Mouse (Mus musculus): ENCODE results near the gene Arf1. TPM values are rescaled to one million over a fixed set of nuclear protein-coding genes. Genes with fewer than 3 reads are reported as not detected.
A peak's percentile ranks its signal among the peaks of the same experiment; 100 is the strongest.

Gene Arf1
- polyA plus RNA-seq, 1 experiment = 885 TPM

- no peaks in the 10 kb centered on the region for H3K36me3 ChIP-seq (ENCODE audit: control insufficient read depth, insufficient read depth, low read length)
- H3K4me1 ChIP-seq (ENCODE audit: control insufficient read depth, insufficient read depth, insufficient read length, low read length) = peaks cover 11% of the 10 kb centered on the region
- H3K4me3 ChIP-seq (ENCODE audit: low read depth, low read length) = peak within 1 kb of the TSS; percentile 90
- H3K27ac ChIP-seq (ENCODE audit: insufficient read depth, low read depth, low read length) = peak within 1 kb of the TSS; percentile 97
- H3K27me3 ChIP-seq (ENCODE audit: control insufficient read depth, insufficient read depth, low read length) = no peaks in the 10 kb centered on the region
- no peak for TF ChIP-seq POLR2A (IDR thresholded peaks at IDR 0.05; ENCODE audit: low read depth, low read length)
- no peak for TF ChIP-seq CTCF (IDR thresholded peaks at IDR 0.05; ENCODE audit: extremely low read depth, insufficient read length, insufficient replicate concordance, low read depth, low read length)
- 4% methylated on average over 16 of the region's 16 CpGs for WGBS
These were observed 36.0 kb downstream of the Arf1 start, which contains the start of gene Guk1 for GRCm38 (mm10) chr11:59192059-59192386. Gene Guk1 (minus strand): TSS chr11:59192212.

GRCm38 (mm10) chr11:59191231-59192058, 36.6 kb downstream of the Arf1 start:
- Histone ChIP-seq H3K4me3 (ENCODE audit: low read depth, low read length) (peak overlapping the region; percentile 90), H3K27me3 (ENCODE audit: control insufficient read depth, insufficient read depth, low read length) (no peaks in the 10 kb centered on the region), H3K36me3 (ENCODE audit: control insufficient read depth, insufficient read depth, low read length) (peaks cover 2% of the 10 kb centered on the region), H3K27ac (ENCODE audit: insufficient read depth, low read depth, low read length) (peak overlapping the region; percentile 97), H3K4me1 (ENCODE audit: control insufficient read depth, insufficient read depth, insufficient read length, low read length) (peaks cover 16% of the 10 kb centered on the region)
- no peak for TF ChIP-seq CTCF (IDR thresholded peaks at IDR 0.05; ENCODE audit: extremely low read depth, insufficient read length, insufficient replicate concordance, low read depth, low read length)
- peak; percentile 70 for TF ChIP-seq POLR2A (IDR thresholded peaks at IDR 0.05; ENCODE audit: low read depth, low read length)
- under 1% methylated on average over 59 of the region's 59 CpGs for WGBS

GRCm38 (mm10) chr11:59187706-59188105, 40.4 kb downstream of the Arf1 start:
- 29% methylated on average over 6 of the region's 6 CpGs for WGBS
- H3K4me3 ChIP-seq (ENCODE audit: low read depth, low read length) = peak overlapping the region; percentile 38
- H3K4me1 ChIP-seq (ENCODE audit: control insufficient read depth, insufficient read depth, insufficient read length, low read length) = peaks cover 37% of the 10 kb centered on the region
- peaks cover 20% of the 10 kb centered on the region for H3K36me3 ChIP-seq (ENCODE audit: control insufficient read depth, insufficient read depth, low read length)
- H3K27me3 ChIP-seq (ENCODE audit: control insufficient read depth, insufficient read depth, low read length) = no peaks in the 10 kb centered on the region
- no peak for TF ChIP-seq CTCF (IDR thresholded peaks at IDR 0.05; ENCODE audit: extremely low read depth, insufficient read length, insufficient replicate concordance, low read depth, low read length)
- TF ChIP-seq POLR2A (IDR thresholded peaks at IDR 0.05; ENCODE audit: low read depth, low read length) = peak; percentile 16; the same call in 1 of the 2 replicates
- peak overlapping the region; percentile 84 for H3K27ac ChIP-seq (ENCODE audit: insufficient read depth, low read depth, low read length)

- H3K36me3 ChIP-seq (ENCODE audit: control insufficient read depth, insufficient read depth, low read length) = peaks cover 20% of the 10 kb centered on the region
- no peak overlapping the region for H3K27ac ChIP-seq (ENCODE audit: insufficient read depth, low read depth, low read length)
- H3K4me1 ChIP-seq (ENCODE audit: control insufficient read depth, insufficient read depth, insufficient read length, low read length) = peaks cover 37% of the 10 kb centered on the region
- TF ChIP-seq POLR2A (IDR thresholded peaks at IDR 0.05; ENCODE audit: low read depth, low read length) = no peak
- TF ChIP-seq CTCF (IDR thresholded peaks at IDR 0.05; ENCODE audit: extremely low read depth, insufficient read length, insufficient replicate concordance, low read depth, low read length) = no peak
- WGBS = 93% methylated on average over 5 of the region's 5 CpGs
- H3K27me3 ChIP-seq (ENCODE audit: control insufficient read depth, insufficient read depth, low read length) = no peaks in the 10 kb centered on the region
- H3K4me3 ChIP-seq (ENCODE audit: low read depth, low read length) = no peak overlapping the region
These were observed 42.6 kb downstream of the Arf1 start for GRCm38 (mm10) chr11:59185490-59185889.

GRCm38 (mm10) chr11:59183821-59184220, 44.2 kb downstream of the Arf1 start:
- Histone ChIP-seq H3K27ac (ENCODE audit: insufficient read depth, low read depth, low read length) (peak overlapping the region; percentile 88), H3K36me3 (ENCODE audit: control insufficient read depth, insufficient read depth, low read length) (peaks cover 20% of the 10 kb centered on the region), H3K4me1 (ENCODE audit: control insufficient read depth, insufficient read depth, insufficient read length, low read length) (peaks cover 35% of the 10 kb centered on the region), H3K4me3 (ENCODE audit: low read depth, low read length) (peak overlapping the region; percentile 5; the same call in 1 of the 2 replicates), H3K27me3 (ENCODE audit: control insufficient read depth, insufficient read depth, low read length) (no peaks in the 10 kb centered on the region)
- no peak for TF ChIP-seq POLR2A (IDR thresholded peaks at IDR 0.05; ENCODE audit: low read depth, low read length)
- peak; percentile 79; the same call in 1 of the 2 replicates for TF ChIP-seq CTCF (IDR thresholded peaks at IDR 0.05; ENCODE audit: extremely low read depth, insufficient read length, insufficient replicate concordance, low read depth, low read length)
- WGBS = 12% methylated on average over 3 of the region's 3 CpGs

- Histone ChIP-seq H3K4me1 (ENCODE audit: control insufficient read depth, insufficient read depth, insufficient read length, low read length) (peaks cover 32% of the 10 kb centered on the region), H3K4me3 (ENCODE audit: low read depth, low read length) (peak within 1 kb of the TSS; percentile 29), H3K27me3 (ENCODE audit: control insufficient read depth, insufficient read depth, low read length) (no peaks in the 10 kb centered on the region), H3K27ac (ENCODE audit: insufficient read depth, low read depth, low read length) (peak within 1 kb of the TSS; percentile 88), H3K36me3 (ENCODE audit: control insufficient read depth, insufficient read depth, low read length) (peaks cover 20% of the 10 kb centered on the region)
- 21% methylated on average over 3 of the region's 3 CpGs for WGBS
- TF ChIP-seq POLR2A (IDR thresholded peaks at IDR 0.05; ENCODE audit: low read depth, low read length) (no peak), CTCF (IDR thresholded peaks at IDR 0.05; ENCODE audit: extremely low read depth, insufficient read length, insufficient replicate concordance, low read depth, low read length) (no peak)
These were observed 45.2 kb downstream of the Arf1 start, which contains the start of gene Gjc2 for GRCm38 (mm10) chr11:59182864-59183331. Gene Gjc2 (minus strand): TSS chr11:59183213.

- 0 out of 2 replicates have a peak, but pooled peaks cover 3% of the 10 kb centered on the region for H3K4me1 ChIP-seq (ENCODE audit: control insufficient read depth, insufficient read depth, insufficient read length, low read length)
- 15% methylated on average over 34 of the region's 34 CpGs for WGBS
- H3K27me3 ChIP-seq (ENCODE audit: control insufficient read depth, insufficient read depth, low read length) = peaks cover 19% of the 10 kb centered on the region
- 0 out of 2 replicates have a peak overlapping the region, but pooled peaks have one; percentile 9 for H3K4me3 ChIP-seq (ENCODE audit: low read depth, low read length)
- no peaks in the 10 kb centered on the region for H3K36me3 ChIP-seq (ENCODE audit: control insufficient read depth, insufficient read depth, low read length)
- no peak overlapping the region for H3K27ac ChIP-seq (ENCODE audit: insufficient read depth, low read depth, low read length)
- TF ChIP-seq POLR2A (IDR thresholded peaks at IDR 0.05; ENCODE audit: low read depth, low read length) = no peak
- no peak for TF ChIP-seq CTCF (IDR thresholded peaks at IDR 0.05; ENCODE audit: extremely low read depth, insufficient read length, insufficient replicate concordance, low read depth, low read length)
These were observed 51.1 kb downstream of the Arf1 start for GRCm38 (mm10) chr11:59176921-59177320.

Data from small intestine, adult 2 months (tissue).